Comparison of ENCODE assay signal across 19 mouse cellular contexts in genomic region chr1:40357921-40358320, GRCm38 (mm10). TPM values are rescaled to one million over a fixed set of nuclear protein-coding genes. Genes with fewer than 3 reads are reported as not detected.
A peak's percentile ranks its signal among the peaks of the same experiment; 100 is the strongest.
DNase-seq lines count a peak whose midpoint lies in the region; ATAC-seq and TF ChIP-seq lines count a peak whose summit lies in the region.
"Had no signal": no experiment of that assay in that cellular context is flagged by ENCODE, and none has a peak within 500 bp of the region (broad histone marks: within the 10 kb centered on the region; RNA-seq: fewer than 3 reads in every experiment).

No protein-coding gene starts in this region.

- no peak for DNase-seq in embryonic facial prominence, embryonic 10.5 days (ENCODE audit: low spot score)
- peak; percentile 40 for DNase-seq in kidney, postnatal 0 days (ENCODE audit: low spot score)
- DNase-seq in stomach, postnatal 0 days (ENCODE audit: low spot score), result no peak
- no peak for DNase-seq in layer of hippocampus, postnatal 25 days (ENCODE audit: extremely low spot score in 1 of 2, low spot score in 1 of 2)
- DNase-seq in left cerebral cortex, postnatal 10 days (ENCODE audit: extremely low spot score in 1 of 2, low spot score in 2 of 2), result no peak
- DNase-seq: cerebellum, adult 18-20 months; gastrocnemius, postnatal 36 days; heart, postnatal 10 days; kidney, postnatal 10 days; layer of hippocampus, postnatal 36 days; lung, adult 18-20 months had no signal

- no peaks in the 10 kb centered on the region for H3K36me3 ChIP-seq in embryonic facial prominence, embryonic 12.5 days
- no peaks in the 10 kb centered on the region for H3K36me3 ChIP-seq in embryonic facial prominence, embryonic 10.5 days (replicated peaks)
- H3K36me3 ChIP-seq in kidney, postnatal 0 days (ENCODE audit: insufficient read depth, low read length), result no peaks in the 10 kb centered on the region
- H3K36me3 ChIP-seq in kidney, embryonic 15.5 days, result no peaks in the 10 kb centered on the region
- no peaks in the 10 kb centered on the region for H3K36me3 ChIP-seq in stomach, embryonic 16.5 days (ENCODE audit: control insufficient read depth, insufficient read depth, low read length)
- H3K36me3 ChIP-seq in stomach, postnatal 0 days (ENCODE audit: control insufficient read depth, insufficient read depth, low read length), result no peaks in the 10 kb centered on the region
- H3K36me3 ChIP-seq: forebrain, embryonic 15.5 days; midbrain, embryonic 10.5 days had no signal

- intact Hi-C loops in left cerebral cortex, postnatal 10 days (cut with DNase I), result no loop called here

- H3K27me3 ChIP-seq in embryonic facial prominence, embryonic 12.5 days, result no peaks in the 10 kb centered on the region
- no peaks in the 10 kb centered on the region for H3K27me3 ChIP-seq in embryonic facial prominence, embryonic 10.5 days (replicated peaks; ENCODE audit: low read depth, poor library complexity, severe bottlenecking)
- H3K27me3 ChIP-seq in kidney, postnatal 0 days (ENCODE audit: insufficient read depth, low read length), result no peaks in the 10 kb centered on the region
- no peaks in the 10 kb centered on the region for H3K27me3 ChIP-seq in kidney, embryonic 15.5 days
- H3K27me3 ChIP-seq in stomach, embryonic 16.5 days (ENCODE audit: control insufficient read depth, insufficient read depth, low read length), result no peaks in the 10 kb centered on the region
- H3K27me3 ChIP-seq in stomach, postnatal 0 days (ENCODE audit: control insufficient read depth, insufficient read depth, low read length), result no peaks in the 10 kb centered on the region
- H3K27me3 ChIP-seq: forebrain, embryonic 15.5 days had no signal

- no peaks in the 10 kb centered on the region for H3K9me3 ChIP-seq in embryonic facial prominence, embryonic 12.5 days
- H3K9me3 ChIP-seq in embryonic facial prominence, embryonic 10.5 days, result no peaks in the 10 kb centered on the region
- H3K9me3 ChIP-seq in kidney, postnatal 0 days (replicated peaks; ENCODE audit: low read length), result no peaks in the 10 kb centered on the region
- H3K9me3 ChIP-seq in kidney, embryonic 15.5 days (replicated peaks), result no peaks in the 10 kb centered on the region
- no peaks in the 10 kb centered on the region for H3K9me3 ChIP-seq in stomach, embryonic 16.5 days (replicated peaks; ENCODE audit: control insufficient read depth, low read length)
- no peaks in the 10 kb centered on the region for H3K9me3 ChIP-seq in stomach, postnatal 0 days (ENCODE audit: control insufficient read depth, low read length)
- H3K9me3 ChIP-seq: forebrain, embryonic 15.5 days; midbrain, embryonic 10.5 days had no signal

- no peak overlapping the region for H3K4me2 ChIP-seq in embryonic facial prominence, embryonic 12.5 days (replicated peaks)
- H3K4me2 ChIP-seq in kidney, postnatal 0 days (ENCODE audit: low read length), result no peak overlapping the region
- H3K4me2 ChIP-seq in kidney, embryonic 15.5 days, result no peak overlapping the region
- no peak overlapping the region for H3K4me2 ChIP-seq in stomach, embryonic 16.5 days (ENCODE audit: low read depth, low read length)
- H3K4me2 ChIP-seq in stomach, postnatal 0 days (replicated peaks; ENCODE audit: low read depth), result no peak overlapping the region
- H3K4me2 ChIP-seq: forebrain, embryonic 15.5 days; heart, embryonic 11.5 days; hindbrain, embryonic 14.5 days; liver, embryonic 11.5 days had no signal

- no peak overlapping the region for H3K9ac ChIP-seq in embryonic facial prominence, embryonic 12.5 days
- no peak overlapping the region for H3K9ac ChIP-seq in kidney, postnatal 0 days (ENCODE audit: low read depth, low read length)
- H3K9ac ChIP-seq in kidney, embryonic 15.5 days, result no peak overlapping the region
- no peak overlapping the region for H3K9ac ChIP-seq in stomach, embryonic 16.5 days (ENCODE audit: low read length)
- H3K9ac ChIP-seq in stomach, postnatal 0 days (ENCODE audit: low read length), result no peak overlapping the region
- H3K9ac ChIP-seq: forebrain, embryonic 15.5 days; hindbrain, embryonic 14.5 days had no signal

- no peak for ATAC-seq in embryonic facial prominence, embryonic 12.5 days (ENCODE audit: insufficient number of reproducible peaks, insufficient read depth, low FRiP score, low TSS enrichment)
- no peak for ATAC-seq in kidney, postnatal 0 days (replicated peaks; ENCODE audit: low FRiP score, low read depth)
- ATAC-seq in kidney, embryonic 15.5 days (replicated peaks; ENCODE audit: low FRiP score), result no peak
- no peak for ATAC-seq in stomach, embryonic 16.5 days (ENCODE audit: insufficient read depth, low FRiP score)
- no peak for ATAC-seq in stomach, postnatal 0 days (ENCODE audit: low FRiP score, low TSS enrichment)
- ATAC-seq: forebrain, embryonic 15.5 days had no signal

- TF ChIP-seq EP300 in stomach, postnatal 0 days (optimal IDR thresholded peaks at IDR 0.05), result no peak

- no peak overlapping the region for H3K4me3 ChIP-seq in embryonic facial prominence, embryonic 12.5 days
- H3K4me3 ChIP-seq in embryonic facial prominence, embryonic 10.5 days, result no peak overlapping the region
- H3K4me3 ChIP-seq in kidney, postnatal 0 days (replicated peaks; ENCODE audit: low read depth, low read length), result no peak overlapping the region
- no peak overlapping the region for H3K4me3 ChIP-seq in kidney, embryonic 15.5 days (replicated peaks)
- no peak overlapping the region for H3K4me3 ChIP-seq in stomach, embryonic 16.5 days (replicated peaks; ENCODE audit: low read length)
- no peak overlapping the region for H3K4me3 ChIP-seq in stomach, postnatal 0 days (ENCODE audit: low read depth, low read length)
- H3K4me3 ChIP-seq: forebrain, embryonic 15.5 days; midbrain, embryonic 10.5 days had no signal

- H3K27ac ChIP-seq in embryonic facial prominence, embryonic 12.5 days, result 0 out of 2 replicates have a peak overlapping the region, but pooled peaks have one; percentile 30
- H3K27ac ChIP-seq in embryonic facial prominence, embryonic 10.5 days (replicated peaks), result no peak overlapping the region
- H3K27ac ChIP-seq in kidney, postnatal 0 days, result no peak overlapping the region
- no peak overlapping the region for H3K27ac ChIP-seq in kidney, embryonic 15.5 days
- peak overlapping the region; percentile 29; the same call in 1 of the 2 replicates for H3K27ac ChIP-seq in stomach, embryonic 16.5 days (ENCODE audit: low read length)
- no peak overlapping the region; the same call in 1 of the 2 replicates for H3K27ac ChIP-seq in stomach, postnatal 0 days (replicated peaks)
- H3K27ac ChIP-seq: forebrain, embryonic 15.5 days; hindbrain, embryonic 14.5 days had no signal

- H3K4me1 ChIP-seq in embryonic facial prominence, embryonic 12.5 days, result peaks cover 8% of the 10 kb centered on the region; the same call in 1 of the 2 replicates
- H3K4me1 ChIP-seq in embryonic facial prominence, embryonic 10.5 days, result peaks cover 22% of the 10 kb centered on the region
- H3K4me1 ChIP-seq in kidney, postnatal 0 days (replicated peaks; ENCODE audit: insufficient read depth, low read length), result peaks cover 5% of the 10 kb centered on the region; the same call in 1 of the 2 replicates
- H3K4me1 ChIP-seq in kidney, embryonic 15.5 days, result peaks cover 6% of the 10 kb centered on the region; the same call in 1 of the 2 replicates
- H3K4me1 ChIP-seq in stomach, embryonic 16.5 days (ENCODE audit: control insufficient read depth, insufficient read depth, low read length), result 0 out of 2 replicates have a peak, but pooled peaks cover 3% of the 10 kb centered on the region
- no peaks in the 10 kb centered on the region for H3K4me1 ChIP-seq in stomach, postnatal 0 days (replicated peaks; ENCODE audit: control insufficient read depth, insufficient read depth)
- H3K4me1 ChIP-seq: forebrain, embryonic 15.5 days had no signal

- no peak for TF ChIP-seq CTCF in kidney, postnatal 0 days (IDR thresholded peaks at IDR 0.05; ENCODE audit: low read depth)
- no peak for TF ChIP-seq CTCF in stomach, postnatal 0 days (IDR thresholded peaks at IDR 0.05; ENCODE audit: low read depth)

- WGBS in embryonic facial prominence, embryonic 12.5 days, result 33% methylated on average over 2 of the region's 2 CpGs
- 48% methylated on average over 2 of the region's 2 CpGs for WGBS in embryonic facial prominence, embryonic 10.5 days
- WGBS in kidney, postnatal 0 days, result 47% methylated on average over 2 of the region's 2 CpGs
- 58% methylated on average over 2 of the region's 2 CpGs for WGBS in kidney, embryonic 15.5 days
- 52% methylated on average over 2 of the region's 2 CpGs for WGBS in stomach, embryonic 16.5 days
- WGBS in stomach, postnatal 0 days, result 53% methylated on average over 2 of the region's 2 CpGs

RNA-seq across cellular contexts. Expression of gene Il1rl2, which starts 33.5 kb away (rescaled TPM):
- polyA plus RNA-seq in embryonic facial prominence, embryonic 12.5 days (2016; fragmentation: Nextera tagmentation; extraction: Ambion mirVana), result 7.8 and 8.1 TPM in 2 replicates
- polyA plus RNA-seq in embryonic facial prominence, embryonic 10.5 days (2016; fragmentation: Nextera tagmentation; extraction: Ambion mirVana), result 1.8 and 2.1 TPM in 2 replicates
- polyA plus RNA-seq in kidney, postnatal 0 days (2015; fragmentation: Nextera tagmentation; extraction: Ambion mirVana), result 7.5 and 7.8 TPM in 2 replicates
- 7.4 and 8.8 TPM in 2 replicates for polyA plus RNA-seq in kidney, embryonic 15.5 days (2015; fragmentation: Nextera tagmentation; extraction: Ambion mirVana)
- 12.0 and 15.5 TPM in 2 replicates for polyA plus RNA-seq in stomach, embryonic 16.5 days (2015; fragmentation: Nextera tagmentation; extraction: Ambion mirVana)
- polyA plus RNA-seq in stomach, postnatal 0 days (2015; fragmentation: Nextera tagmentation; extraction: Ambion mirVana), result 6.1 and 6.8 TPM in 2 replicates
- under 1 TPM; 0.28 to 0.42 TPM for total RNA-seq in layer of hippocampus, postnatal 25 days (2021)
- total RNA-seq in left cerebral cortex, postnatal 10 days (2021), result 1 to 10 TPM in 1 of 2 experiments, under 1 TPM in 1; 0.91 to 1.8 TPM

Comparison
In these comparisons a context has a peak if more than half of its experiments do, and no peak if none do; other contexts are left out.
1. H3K27ac ChIP-seq: peak in embryonic facial prominence, embryonic 12.5 days (single experiment) and stomach, embryonic 16.5 days (single experiment); none in embryonic facial prominence, embryonic 10.5 days (single experiment), kidney, postnatal 0 days (single experiment), kidney, embryonic 15.5 days (single experiment) and stomach, postnatal 0 days (single experiment).